Mouse (Mus musculus) CH12.LX (cell line): ENCODE results near the gene Pak4.

ENCODE experiments used
- CHD1 ChIP-seq: IDR thresholded peaks from 2 replicates; pipeline ENCODE4 v1.6.1; 2012; ENCODE audit warnings: low read depth, low read length, improper control_type of control experiment, inconsistent platforms
- CTCF ChIP-seq, 2 experiments: IDR thresholded peaks in 1 of 2; conservative IDR thresholded peaks in 1 of 2; 2 replicates each; pipeline ENCODE4 v1.5.1; 2011 to 2012; ENCODE audit warnings: low read depth in 2 of 2, low read length in 2 of 2, improper control_type of control experiment in 1 of 2, inconsistent platforms in 1 of 2, mild to moderate bottlenecking in 1 of 2, moderate library complexity in 1 of 2
- EP300 ChIP-seq: IDR thresholded peaks from 2 replicates; pipeline ENCODE4 v1.6.1; 2011; ENCODE audit warnings: low read length, improper control_type of control experiment
- JUND ChIP-seq: conservative IDR thresholded peaks from 2 replicates; pipeline ENCODE4 v1.6.1; 2011; ENCODE audit warnings: low read depth, low read length, improper control_type of control experiment
- POLR2A ChIP-seq: IDR thresholded peaks from 2 replicates; pipeline ENCODE4 v1.6.1; 2011; ENCODE audit warnings: low read depth, mild to moderate bottlenecking, improper control_type of control experiment, low read length
- ZMIZ1 ChIP-seq: IDR thresholded peaks from 2 replicates; pipeline ENCODE4 v1.6.1; 2012; ENCODE audit warnings: low read depth, mild to moderate bottlenecking, inconsistent platforms, low read length, improper control_type of control experiment

- no peak for TF ChIP-seq CTCF (conservative IDR thresholded peaks at IDR 0.05 in 1 of 2, IDR thresholded peaks at IDR 0.05 in 1 of 2; ENCODE audit: low read depth in 2 of 2, low read length in 2 of 2)
- TF ChIP-seq CHD1, result no peak
- no peak for TF ChIP-seq ZMIZ1
- TF ChIP-seq EP300, result no peak
- no peak for TF ChIP-seq JUND
- no peak for TF ChIP-seq POLR2A
Measured at GRCm38 (mm10) chr7:28637511-28637910, 39.5 kb upstream of the Pak4 start.
